Mouse (Mus musculus): ENCODE measurements around the gene Sinhcaf. TPM values are rescaled to one million over a fixed set of nuclear protein-coding genes. Genes with fewer than 3 reads are reported as not detected.

Gene Sinhcaf
- polyA plus RNA-seq, 1 experiment = 10.9 TPM

DNA sequence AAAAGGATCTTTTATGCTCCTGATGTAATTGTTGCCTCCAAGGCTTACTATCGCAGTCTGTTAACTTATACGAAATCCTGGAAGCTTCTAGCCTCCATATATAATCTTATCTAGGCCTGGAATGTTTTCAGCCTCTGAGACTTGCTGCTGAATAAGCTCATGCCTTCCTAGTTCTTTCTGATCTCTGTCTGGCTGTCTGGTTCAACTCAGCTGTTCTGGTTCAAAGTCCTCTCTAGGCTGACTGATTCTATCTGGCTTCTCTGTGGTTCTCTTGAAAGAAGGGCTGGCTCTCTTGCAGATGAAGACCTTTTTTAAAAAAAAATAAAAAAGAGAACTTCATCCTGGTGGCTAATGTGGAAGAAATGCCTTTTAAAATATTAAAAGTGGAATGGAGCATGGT lies 26.6 kb upstream of the Sinhcaf start:
- no peak for TF ChIP-seq CTCF (IDR thresholded peaks at IDR 0.05; ENCODE audit: low read depth, low read length)
- no peak for TF ChIP-seq POLR2A (IDR thresholded peaks at IDR 0.05; ENCODE audit: borderline replicate concordance, low read depth, low read length)
- H3K27ac ChIP-seq (ENCODE audit: insufficient read depth, low read depth, low read length) = no peak overlapping the region
- no peaks in the 10 kb centered on the region for H3K4me1 ChIP-seq (ENCODE audit: control insufficient read depth, insufficient read depth, low read length)
- H3K4me3 ChIP-seq (ENCODE audit: insufficient read depth, low read length) = no peak overlapping the region

DNA sequence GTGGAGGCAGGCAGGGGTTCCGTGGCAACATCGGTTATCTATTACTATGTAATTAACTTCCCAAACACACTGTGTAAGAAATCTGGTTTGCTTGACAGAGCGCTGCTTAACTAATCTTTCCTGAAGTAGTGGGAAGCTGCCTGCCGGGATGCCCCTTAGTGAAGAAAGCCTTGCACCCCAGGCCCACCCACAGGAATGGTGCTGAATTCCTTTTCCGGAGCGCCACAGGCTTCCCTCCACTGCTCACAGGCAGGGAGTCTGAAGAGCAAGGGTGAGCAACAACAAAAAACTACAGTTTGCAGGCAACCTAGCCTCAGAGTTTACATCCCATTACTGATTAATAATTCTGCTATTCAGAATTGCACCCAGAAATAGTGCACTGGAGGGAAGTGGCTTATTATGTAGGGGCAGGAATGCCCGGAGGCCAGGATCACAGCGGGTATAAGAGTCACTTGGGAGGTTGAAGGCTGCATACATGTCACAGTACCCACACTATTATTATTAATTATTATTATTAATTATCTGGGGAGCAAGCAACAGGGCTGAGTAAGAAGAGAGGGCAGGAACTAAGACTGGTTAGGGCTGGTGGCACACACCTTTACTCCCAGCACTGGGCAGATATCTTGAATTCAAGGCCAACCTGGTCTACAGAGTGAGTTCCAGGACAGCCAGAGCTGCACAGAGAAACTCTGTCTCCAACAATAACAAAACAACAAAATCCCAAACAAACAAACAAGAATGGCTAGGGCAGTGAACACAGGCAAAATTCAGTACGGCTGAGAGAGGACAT lies 26.0 kb upstream of the Sinhcaf start:
- Histone ChIP-seq H3K27ac (ENCODE audit: insufficient read depth, low read depth, low read length) (no peak overlapping the region), H3K4me3 (ENCODE audit: insufficient read depth, low read length) (no peak overlapping the region)
- no peak for TF ChIP-seq POLR2A (IDR thresholded peaks at IDR 0.05; ENCODE audit: borderline replicate concordance, low read depth, low read length)
- no peak for TF ChIP-seq CTCF (IDR thresholded peaks at IDR 0.05; ENCODE audit: low read depth, low read length)

DNA sequence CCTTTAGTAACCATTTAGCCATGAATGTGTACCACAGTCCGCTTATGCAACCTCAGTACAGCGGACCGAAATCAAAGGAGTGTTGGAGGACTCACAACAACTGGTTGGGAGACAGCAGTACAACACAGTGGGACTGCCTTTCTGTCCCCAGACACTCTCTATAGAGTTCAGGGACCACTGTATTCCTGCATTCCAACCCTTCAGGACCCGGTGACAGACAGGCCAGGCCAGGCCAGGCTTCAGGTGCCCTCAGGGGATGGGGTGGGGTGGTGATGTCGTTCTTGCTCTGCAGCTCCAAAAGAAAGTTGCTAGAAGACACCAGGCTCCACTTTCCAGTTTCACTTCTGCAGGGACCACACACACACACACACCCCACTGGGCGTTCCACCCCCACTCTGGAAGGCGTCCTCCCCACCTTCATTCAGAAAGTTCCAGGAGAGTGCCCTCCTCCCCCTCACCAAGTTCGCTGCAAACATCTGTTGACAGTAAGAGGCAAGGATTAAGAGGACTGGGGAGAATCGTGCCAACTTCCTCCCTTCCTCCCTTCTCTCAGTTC lies 25.2 kb upstream of the Sinhcaf start:
- Histone ChIP-seq H3K4me3 (ENCODE audit: insufficient read depth, low read length) (no peak overlapping the region), H3K4me1 (ENCODE audit: control insufficient read depth, insufficient read depth, low read length) (no peaks in the 10 kb centered on the region), H3K27ac (ENCODE audit: insufficient read depth, low read depth, low read length) (no peak overlapping the region)
- TF ChIP-seq POLR2A (IDR thresholded peaks at IDR 0.05; ENCODE audit: borderline replicate concordance, low read depth, low read length) (no peak), CTCF (IDR thresholded peaks at IDR 0.05; ENCODE audit: low read depth, low read length) (no peak)

More for the DNA sequence above, 26.0 kb upstream of the Sinhcaf start:
- no peaks in the 10 kb centered on the region for H3K4me1 ChIP-seq (ENCODE audit: control insufficient read depth, insufficient read depth, low read length)

DNA sequence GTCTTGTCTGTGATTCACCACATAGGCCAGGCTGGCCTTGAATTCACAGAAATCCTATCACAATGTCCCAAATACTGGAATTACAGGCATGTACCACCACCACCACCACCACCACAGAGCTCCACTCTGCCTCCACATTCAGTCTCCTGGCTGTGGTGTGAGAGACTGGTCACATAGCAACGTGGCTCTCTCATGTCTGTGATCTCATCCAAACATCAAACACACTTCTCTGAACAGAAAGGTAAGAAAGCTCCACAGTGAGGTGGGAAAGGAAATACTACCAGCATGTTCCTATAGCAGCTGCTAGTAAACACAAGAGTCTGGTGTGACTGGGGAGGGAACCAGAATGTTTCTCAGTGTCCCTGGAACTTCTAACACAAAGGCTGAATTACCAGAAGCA lies 15.0 kb upstream of the Sinhcaf start:
- Histone ChIP-seq H3K27ac (ENCODE audit: insufficient read depth, low read depth, low read length) (no peak overlapping the region), H3K4me1 (ENCODE audit: control insufficient read depth, insufficient read depth, low read length) (peaks cover 7% of the 10 kb centered on the region), H3K4me3 (ENCODE audit: insufficient read depth, low read length) (no peak overlapping the region)
- no peak for TF ChIP-seq POLR2A (IDR thresholded peaks at IDR 0.05; ENCODE audit: borderline replicate concordance, low read depth, low read length)
- TF ChIP-seq CTCF (IDR thresholded peaks at IDR 0.05; ENCODE audit: low read depth, low read length) = no peak

DNA sequence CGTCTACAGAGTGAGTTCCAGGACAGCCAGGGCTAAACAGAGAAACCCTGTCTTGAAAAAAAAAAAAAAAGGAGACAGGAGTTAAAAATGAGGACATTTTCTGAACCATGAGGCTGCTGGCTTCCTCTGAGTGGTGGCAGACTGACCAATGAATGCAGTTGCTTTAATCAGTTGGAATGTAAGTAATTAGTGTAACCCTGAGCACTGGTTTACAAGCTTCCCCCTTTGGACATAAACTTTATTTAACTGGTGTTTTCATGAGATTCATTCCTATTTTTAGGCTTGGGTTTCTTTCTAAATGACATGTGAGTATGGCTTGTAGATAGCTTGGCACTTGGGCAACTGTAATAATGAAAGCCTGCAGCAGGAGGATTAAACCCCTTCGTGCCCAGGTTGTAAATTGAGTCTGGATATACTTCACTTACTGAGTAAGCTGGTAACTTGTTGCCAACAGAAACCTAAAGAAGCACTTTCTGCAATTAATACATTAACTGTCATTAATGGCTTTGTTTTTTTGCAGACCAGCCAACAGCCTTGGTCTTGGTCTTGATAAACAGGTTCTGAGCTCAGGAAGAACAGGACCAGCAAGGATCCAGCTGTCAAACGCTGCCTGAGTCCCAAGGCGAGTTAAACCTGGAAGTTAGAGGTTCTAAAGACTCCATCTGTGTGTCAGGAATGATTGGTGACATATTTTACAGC lies 13.4 kb upstream of the Sinhcaf start:
- TF ChIP-seq CTCF (IDR thresholded peaks at IDR 0.05; ENCODE audit: low read depth, low read length) = no peak
- TF ChIP-seq POLR2A (IDR thresholded peaks at IDR 0.05; ENCODE audit: borderline replicate concordance, low read depth, low read length) = no peak
- Histone ChIP-seq H3K27ac (ENCODE audit: insufficient read depth, low read depth, low read length) (no peak overlapping the region), H3K4me3 (ENCODE audit: insufficient read depth, low read length) (no peak overlapping the region), H3K4me1 (ENCODE audit: control insufficient read depth, insufficient read depth, low read length) (peaks cover 7% of the 10 kb centered on the region)

DNA sequence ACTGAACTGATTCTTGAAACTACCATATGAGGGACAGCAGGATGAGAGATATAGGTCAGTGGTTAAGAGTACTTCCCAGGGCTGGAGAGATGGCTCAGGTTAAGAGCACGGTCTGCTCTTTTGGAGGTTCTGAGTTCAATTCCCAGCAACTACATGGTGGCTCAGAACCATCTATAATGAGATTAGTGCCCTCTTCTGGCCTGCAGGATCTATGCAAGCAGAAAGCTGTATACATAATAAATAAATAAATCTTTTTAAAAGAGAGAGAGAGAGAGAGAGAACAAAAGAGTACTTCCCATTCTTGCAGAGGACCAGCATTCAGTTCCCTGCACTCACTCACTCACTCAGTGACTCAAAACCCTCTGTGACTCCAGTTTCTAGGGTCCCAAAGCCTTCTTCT lies 12.4 kb upstream of the Sinhcaf start:
- H3K4me3 ChIP-seq (ENCODE audit: insufficient read depth, low read length) = no peak overlapping the region
- H3K4me1 ChIP-seq (ENCODE audit: control insufficient read depth, insufficient read depth, low read length) = peaks cover 7% of the 10 kb centered on the region

DNA sequence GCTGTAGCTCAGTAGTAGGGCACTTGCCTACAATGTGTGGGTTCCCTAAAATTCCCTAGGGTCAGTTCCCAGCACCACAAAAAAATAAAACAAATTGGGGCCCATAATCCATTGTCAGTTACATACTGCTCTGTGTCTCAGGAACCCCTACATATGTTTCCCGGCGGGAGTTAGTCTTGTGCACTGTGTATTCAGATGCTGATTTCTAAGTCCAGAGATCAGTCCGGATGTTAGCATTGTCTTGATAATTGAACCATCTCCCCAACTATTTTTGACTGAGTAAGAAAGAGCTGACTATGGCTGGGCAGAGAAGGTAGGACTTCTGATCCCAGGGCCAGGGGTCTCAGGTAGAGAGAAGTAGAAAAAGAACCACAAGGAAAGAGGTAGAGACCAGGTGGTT lies 10.8 kb upstream of the Sinhcaf start:
- Histone ChIP-seq H3K4me3 (ENCODE audit: insufficient read depth, low read length) (no peak overlapping the region), H3K27ac (ENCODE audit: insufficient read depth, low read depth, low read length) (no peak overlapping the region), H3K4me1 (ENCODE audit: control insufficient read depth, insufficient read depth, low read length) (peaks cover 7% of the 10 kb centered on the region)
- no peak for TF ChIP-seq CTCF (IDR thresholded peaks at IDR 0.05; ENCODE audit: low read depth, low read length)
- no peak for TF ChIP-seq POLR2A (IDR thresholded peaks at IDR 0.05; ENCODE audit: borderline replicate concordance, low read depth, low read length)

More for the DNA sequence above, 12.4 kb upstream of the Sinhcaf start:
- H3K27ac ChIP-seq (ENCODE audit: insufficient read depth, low read depth, low read length) = no peak overlapping the region
- TF ChIP-seq POLR2A (IDR thresholded peaks at IDR 0.05; ENCODE audit: borderline replicate concordance, low read depth, low read length) = no peak
- no peak for TF ChIP-seq CTCF (IDR thresholded peaks at IDR 0.05; ENCODE audit: low read depth, low read length)

DNA sequence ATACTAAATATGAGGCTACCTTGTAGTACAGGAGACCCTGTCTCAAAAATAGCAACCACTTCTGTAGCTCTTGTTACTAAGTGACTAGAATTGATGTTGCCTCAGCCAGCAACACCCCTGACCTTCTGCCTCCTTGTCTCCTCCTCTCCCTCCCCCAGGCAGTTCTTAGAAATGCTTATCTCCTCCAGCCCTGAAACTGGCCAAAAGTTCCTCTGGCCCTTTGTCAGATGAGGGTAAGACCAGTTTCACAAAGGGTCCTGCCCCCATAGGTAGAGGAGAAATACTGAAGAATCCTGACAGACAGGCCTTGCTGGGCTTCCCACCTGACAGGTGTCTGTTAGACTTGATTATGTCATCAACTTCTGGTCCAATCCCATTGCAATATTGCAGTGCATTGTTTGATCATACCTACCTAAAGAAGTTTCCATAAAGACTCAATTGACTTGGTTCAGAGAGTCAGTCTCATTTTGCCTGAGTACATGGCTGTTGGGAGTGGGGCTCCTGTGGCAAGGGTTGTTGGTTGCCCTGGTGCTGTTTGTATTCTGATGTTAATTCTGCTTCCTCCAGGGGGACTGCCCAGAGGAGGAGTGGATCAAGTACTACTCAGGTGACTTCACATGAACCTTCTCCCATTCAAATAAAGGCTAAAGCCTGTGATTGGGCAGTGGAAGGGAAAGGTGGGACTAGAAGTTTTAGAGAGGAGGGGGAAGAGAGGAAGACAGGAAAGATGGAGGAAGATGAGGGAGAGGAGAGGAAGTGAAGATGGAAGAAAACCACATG lies 9.6 kb upstream of the Sinhcaf start:
- H3K4me3 ChIP-seq (ENCODE audit: insufficient read depth, low read length) = no peak overlapping the region
- H3K27ac ChIP-seq (ENCODE audit: insufficient read depth, low read depth, low read length) = no peak overlapping the region

DNA sequence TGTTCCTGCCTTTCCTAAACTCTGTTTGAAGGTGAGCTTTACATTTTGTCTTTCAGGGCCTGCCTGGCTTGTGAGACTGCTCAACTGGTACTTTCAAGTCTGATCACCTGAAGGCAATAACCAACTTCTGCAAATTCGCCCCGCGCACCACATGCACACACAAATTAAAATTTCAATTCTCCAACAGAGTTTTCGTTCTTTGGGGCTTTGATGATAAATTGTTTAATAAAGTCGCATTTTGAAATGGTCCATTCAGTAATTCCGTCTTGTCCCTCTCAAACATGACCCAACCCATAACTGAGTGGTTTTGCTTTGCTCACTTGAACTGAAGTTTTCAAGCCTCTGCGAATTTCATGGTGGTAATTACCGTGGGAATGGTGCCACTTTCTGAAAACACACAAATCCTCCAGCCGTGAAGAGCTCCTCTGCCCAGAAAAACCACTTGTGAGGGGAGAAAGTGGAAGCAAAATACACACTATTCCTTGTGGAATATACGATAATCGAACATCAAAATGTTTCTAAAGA lies 676 bp upstream of the Sinhcaf start:
- TF ChIP-seq POLR2A (IDR thresholded peaks at IDR 0.05; ENCODE audit: borderline replicate concordance, low read depth, low read length) (no peak), CTCF (IDR thresholded peaks at IDR 0.05; ENCODE audit: low read depth, low read length) (no peak)
- H3K4me3 ChIP-seq (ENCODE audit: insufficient read depth, low read length) = peak overlapping the region; percentile 70
- no peak overlapping the region for H3K27ac ChIP-seq (ENCODE audit: insufficient read depth, low read depth, low read length)
- peaks cover 10% of the 10 kb centered on the region for H3K4me1 ChIP-seq (ENCODE audit: control insufficient read depth, insufficient read depth, low read length)

More for the DNA sequence above, 9.6 kb upstream of the Sinhcaf start:
- no peak for TF ChIP-seq CTCF (IDR thresholded peaks at IDR 0.05; ENCODE audit: low read depth, low read length)
- TF ChIP-seq POLR2A (IDR thresholded peaks at IDR 0.05; ENCODE audit: borderline replicate concordance, low read depth, low read length) = no peak
- H3K4me1 ChIP-seq (ENCODE audit: control insufficient read depth, insufficient read depth, low read length) = peaks cover 7% of the 10 kb centered on the region
